Mouse (Mus musculus) brain, embryonic 14.5 days (tissue): ENCODE results near the gene Psen2. TPM values are rescaled to one million over a fixed set of nuclear protein-coding genes. Genes with fewer than 3 reads are reported as not detected.

Experiments used
- DNase-seq: peaks from one replicate; pipeline ENCODE4 v3.0.0-alpha.2; 2011; ENCODE audit warnings: low read depth
- CTCF ChIP-seq: fragments of 200-500 bp; IDR thresholded peaks from 2 replicates; pipeline ENCODE4 v1.5.1; 2012; ENCODE audit warnings: inconsistent platforms, mild to moderate bottlenecking, moderate library complexity, borderline replicate concordance; ENCODE audit not compliant: insufficient read depth, insufficient read length; ENCODE audit errors: extremely low read depth
- POLR2A ChIP-seq: fragments of 200-500 bp; IDR thresholded peaks from 2 replicates; pipeline ENCODE4 v1.6.1; 2012; ENCODE audit warnings: mild to moderate bottlenecking, inconsistent platforms, borderline replicate concordance; ENCODE audit not compliant: poor library complexity, insufficient read depth, insufficient read length, severe bottlenecking; ENCODE audit errors: extremely low read depth
- polyA plus RNA-seq: library from polyadenylated mRNA; depleted of rRNA; stranded (reverse); fragments of >200 nt; gene quantifications from 2 replicates; pipeline ENCODE4 v1.2.3, GENCODE M21; 2012

The Psen2 gene
- polyA plus RNA-seq, 1 experiment, result 17.9 TPM

DNA sequence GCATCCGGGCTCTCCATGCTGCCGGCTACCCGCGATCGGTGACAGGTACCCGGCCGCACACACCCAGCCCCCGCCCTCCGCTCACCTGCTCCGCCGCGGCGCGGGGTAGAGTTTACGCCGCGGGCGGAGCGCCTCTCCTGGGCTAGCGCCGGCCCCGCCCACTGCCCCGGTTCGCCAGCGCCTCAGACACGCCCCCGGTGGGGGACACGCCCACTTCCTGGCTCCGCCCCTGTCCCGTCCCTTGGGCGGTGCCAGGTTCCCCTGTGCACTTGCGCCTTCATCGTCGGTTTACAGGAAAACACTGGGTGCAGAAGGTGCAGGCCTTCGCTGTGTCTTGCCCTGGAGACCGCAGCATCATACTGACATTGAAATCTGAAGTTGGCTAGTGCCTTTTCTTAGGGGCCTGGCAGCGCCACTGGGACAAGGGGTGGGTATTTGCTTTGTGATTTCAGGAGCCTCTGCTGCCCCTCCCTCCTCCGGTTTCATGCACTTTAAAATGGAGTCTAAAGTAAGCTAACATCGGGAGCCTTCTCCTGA, 7.0 kb downstream of the Psen2 start:
- TF ChIP-seq CTCF (no peak), POLR2A (peak; percentile 30; the same call in 1 of the 2 replicates)
- DNase-seq, result peak; percentile 95

DNA sequence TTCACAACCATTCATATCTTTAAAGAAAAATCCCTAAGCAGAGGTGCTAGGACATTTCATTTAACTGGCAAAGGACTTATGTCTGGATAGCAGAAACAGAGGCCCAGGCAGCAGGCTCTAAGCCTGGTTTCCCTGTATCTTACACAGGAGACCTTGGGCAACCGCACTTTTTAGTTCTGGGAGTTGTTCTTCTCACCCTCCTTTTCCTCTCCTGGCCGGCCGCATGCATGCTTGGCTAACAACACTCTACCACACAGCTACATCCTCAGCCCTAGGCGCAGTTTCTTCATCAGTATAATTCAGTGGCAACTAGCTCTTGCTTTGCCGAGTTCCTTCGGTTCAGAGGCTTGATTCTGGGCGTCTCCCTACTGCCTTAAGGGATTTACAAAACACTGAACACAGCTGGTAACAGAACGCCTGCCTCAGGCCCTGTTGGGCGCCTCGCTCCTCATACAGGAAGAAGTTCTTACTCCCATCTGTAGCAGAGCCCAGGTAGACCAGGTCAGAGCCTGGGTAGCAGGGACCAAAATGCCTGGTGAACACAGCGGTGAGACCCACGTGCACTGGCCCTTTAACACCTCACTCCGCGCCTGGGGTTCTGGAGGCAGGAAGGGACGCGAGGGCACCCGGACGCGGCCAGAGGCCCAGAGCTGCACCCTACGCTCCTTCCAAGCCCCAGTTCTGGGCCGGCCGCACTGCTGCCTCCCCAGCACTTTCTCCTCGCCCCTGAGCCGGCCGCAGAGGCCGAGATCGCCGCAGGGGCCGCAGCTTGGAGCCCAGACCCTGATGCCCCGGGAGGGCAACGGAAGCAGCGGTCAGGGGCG, 7.7 kb downstream of the Psen2 start:
- TF ChIP-seq POLR2A, result no peak
- no peak for TF ChIP-seq CTCF
- peak; percentile 35 for DNase-seq

DNA sequence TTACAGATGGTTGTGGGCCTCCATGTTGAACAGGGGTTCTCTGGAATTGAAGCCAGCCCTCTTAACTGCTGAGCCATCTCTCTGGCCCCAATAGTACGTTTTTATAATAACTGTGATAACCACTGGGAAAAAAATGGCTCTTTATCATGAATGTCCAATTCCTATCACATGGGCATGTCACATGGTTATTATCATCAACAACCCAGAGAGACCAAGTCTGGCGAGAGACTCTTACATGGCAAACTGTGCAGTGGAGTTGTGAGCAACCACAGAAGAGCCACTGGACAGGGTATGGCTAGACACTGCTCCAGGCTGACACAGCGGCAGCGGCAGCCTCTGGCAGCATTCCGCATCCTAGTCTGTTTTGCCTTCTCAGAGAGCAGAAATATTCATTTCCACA, 8.9 kb downstream of the Psen2 start:
- TF ChIP-seq CTCF (no peak), POLR2A (no peak)
- no peak for DNase-seq

DNA sequence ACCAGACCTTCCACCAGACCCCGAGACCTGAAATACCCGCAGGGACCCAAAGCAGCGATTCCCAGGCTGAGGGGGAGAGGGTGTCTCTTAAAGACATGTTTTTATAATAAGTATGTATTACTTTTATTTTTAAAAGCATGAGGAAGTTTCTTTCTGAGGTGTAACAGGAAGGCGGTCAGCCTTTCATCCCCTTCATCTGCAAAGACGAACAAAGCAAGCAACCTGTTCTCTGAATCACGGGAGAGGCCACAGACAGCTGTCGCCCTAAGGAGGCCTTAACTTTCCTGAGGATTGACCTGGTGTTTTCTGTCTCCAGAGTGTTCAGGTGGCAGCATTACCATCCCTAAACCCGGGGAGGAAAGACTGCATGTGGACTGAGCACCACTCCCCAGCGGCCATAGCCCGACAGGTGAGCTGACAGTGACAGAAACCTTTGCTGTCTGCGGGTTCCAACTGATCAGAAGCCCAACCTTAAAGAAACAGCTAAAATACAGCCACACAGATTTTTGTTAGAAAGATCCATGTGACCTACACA, 10.5 kb downstream of the Psen2 start:
- TF ChIP-seq POLR2A (no peak), CTCF (no peak)
- DNase-seq, result no peak

DNA sequence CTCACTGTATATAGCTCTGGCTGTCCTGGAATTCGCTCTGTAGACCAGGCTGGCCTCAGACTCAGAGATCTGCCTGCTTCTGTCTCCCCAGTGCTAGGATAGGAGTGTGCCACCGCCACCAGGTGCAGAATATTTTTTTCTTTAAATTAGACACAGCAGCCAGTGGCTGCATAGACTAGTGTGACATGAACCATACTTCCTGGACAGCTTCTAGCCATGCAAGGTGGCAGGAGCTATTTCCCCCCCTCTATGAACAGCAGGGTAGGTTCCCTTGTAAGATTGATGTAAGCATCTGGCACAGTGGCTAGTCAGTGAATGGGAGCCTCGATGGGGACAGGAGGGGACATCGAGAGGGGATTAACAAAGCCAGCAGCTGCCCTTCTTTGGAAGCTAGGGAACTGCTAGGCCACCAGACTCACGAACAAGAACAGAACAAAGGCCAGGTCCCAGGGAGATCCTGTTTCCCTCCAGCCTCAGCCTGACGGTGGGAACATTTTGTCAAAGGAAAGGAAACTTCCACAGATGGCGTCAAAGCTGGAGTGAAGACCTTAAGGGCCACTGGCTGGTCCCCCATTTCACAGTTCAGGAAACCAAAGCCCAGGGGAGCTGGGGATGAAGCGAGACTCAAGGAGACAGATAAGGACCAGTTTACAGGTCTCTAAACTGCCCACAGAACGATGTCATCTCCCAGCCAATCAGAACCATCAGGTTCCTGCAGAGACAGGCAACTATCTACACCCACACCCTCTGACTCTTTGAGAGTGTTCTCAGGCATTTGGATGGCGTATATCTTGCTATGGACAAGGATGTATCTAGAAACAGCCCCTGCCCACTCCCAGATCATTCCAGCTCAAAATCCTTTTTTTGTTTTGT, 11.8 kb downstream of the Psen2 start:
- TF ChIP-seq POLR2A, result no peak
- TF ChIP-seq CTCF, result no peak
- DNase-seq, result peak; percentile 12

DNA sequence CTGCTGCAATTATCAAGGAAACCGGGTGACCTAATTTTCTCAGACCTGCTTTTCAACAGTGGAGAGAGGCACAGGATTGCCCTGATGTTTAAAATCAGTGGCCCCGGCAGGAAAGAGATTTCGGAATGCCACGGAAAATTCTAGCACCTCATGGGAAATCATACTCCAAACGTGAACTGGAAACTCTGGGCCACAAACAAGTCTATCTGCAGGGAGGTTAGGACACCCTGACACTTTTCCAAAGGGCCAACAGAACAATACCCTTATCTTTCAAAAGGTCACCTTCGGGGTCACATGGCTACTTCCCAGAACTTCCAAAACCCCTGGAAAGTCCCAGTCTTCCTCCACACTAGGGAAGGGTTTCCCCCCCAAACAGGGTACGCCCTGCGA, 12.8 kb downstream of the Psen2 start:
- TF ChIP-seq POLR2A (no peak), CTCF (no peak)
- no peak for DNase-seq

DNA sequence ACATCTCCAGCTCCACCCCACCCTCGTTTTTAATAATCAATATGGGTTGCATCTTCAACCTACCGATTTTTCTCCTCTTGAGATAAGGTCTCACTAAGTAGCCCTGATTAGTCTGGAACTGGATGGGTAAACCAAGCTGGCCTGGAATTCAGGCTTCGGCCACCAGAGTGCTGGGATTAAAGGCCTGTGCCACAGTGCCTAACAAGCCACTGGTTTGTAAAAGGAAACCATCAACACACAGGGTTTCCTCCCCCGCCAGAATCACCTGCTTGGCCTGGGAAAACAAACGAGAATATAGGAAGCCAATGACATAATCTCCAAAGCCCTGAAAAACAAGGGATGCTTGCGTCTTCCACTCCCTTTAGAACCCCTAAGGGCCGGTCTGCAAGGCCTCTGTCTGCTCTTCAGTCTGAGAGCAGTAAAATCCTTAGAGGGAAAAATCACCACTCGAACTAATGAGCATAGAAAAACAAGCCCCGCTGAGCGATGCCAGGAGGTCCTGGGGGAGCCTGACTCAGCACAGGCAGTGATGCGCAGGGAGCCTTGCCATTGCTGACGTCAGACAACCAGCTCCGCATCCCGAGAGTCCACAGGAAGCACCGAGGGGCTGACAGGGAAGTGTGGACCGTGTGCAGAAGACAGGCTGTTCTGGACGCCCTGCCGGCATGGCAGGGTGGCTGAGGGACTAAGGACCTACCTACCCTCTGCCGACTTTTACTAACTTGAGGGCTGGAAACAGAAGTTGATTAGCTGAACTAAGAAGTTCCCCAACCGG, 13.4 kb downstream of the Psen2 start:
- no peak for TF ChIP-seq CTCF
- TF ChIP-seq POLR2A, result no peak
- DNase-seq, result peak; percentile 78

DNA sequence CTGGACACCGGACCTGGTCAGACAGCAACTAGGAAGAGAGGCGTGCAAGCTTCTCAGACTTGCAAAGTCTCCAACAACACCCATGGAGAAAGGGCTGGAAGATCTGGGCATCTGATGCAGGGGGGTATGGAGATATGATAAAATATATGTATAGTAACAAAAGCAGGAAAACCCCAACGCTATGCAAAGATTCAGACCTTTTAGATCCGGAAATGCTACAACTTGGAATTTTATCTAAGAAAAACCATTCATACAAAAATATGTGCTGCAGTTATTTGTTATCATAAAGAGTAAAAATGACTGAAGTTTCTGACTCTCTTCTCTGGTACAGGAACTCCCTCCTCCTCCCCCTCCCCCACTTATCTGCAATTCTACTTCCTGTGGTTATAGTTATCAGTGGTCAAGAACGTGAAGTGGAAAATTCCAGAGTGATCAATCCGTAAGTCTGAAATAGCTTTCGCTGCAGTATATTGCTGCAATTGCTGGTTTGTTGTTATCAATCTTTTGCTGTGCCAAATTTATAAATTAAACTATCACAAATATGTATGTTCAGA, 14.6 kb downstream of the Psen2 start:
- no peak for TF ChIP-seq POLR2A
- TF ChIP-seq CTCF, result no peak
- DNase-seq, result no peak

DNA sequence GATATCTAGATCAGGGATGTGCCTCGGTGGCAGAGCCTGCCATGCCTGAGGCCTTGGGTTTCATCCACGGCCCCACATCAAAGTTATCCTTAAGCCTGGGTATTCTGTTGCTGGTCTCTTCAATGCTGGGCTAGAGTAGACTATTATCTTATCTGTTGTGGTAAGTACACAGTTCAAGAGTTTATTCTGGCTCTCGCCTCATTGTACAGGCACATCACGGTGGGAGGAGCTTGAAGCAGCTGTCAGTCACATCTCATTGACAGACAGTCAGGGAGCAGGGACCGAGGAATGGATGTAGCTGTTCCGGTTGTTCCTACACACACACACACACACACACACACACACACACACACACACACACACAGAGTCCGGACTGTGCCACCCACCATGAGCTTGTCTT, 15.3 kb downstream of the Psen2 start:
- TF ChIP-seq CTCF, result no peak
- no peak for TF ChIP-seq POLR2A
- no peak for DNase-seq

DNA sequence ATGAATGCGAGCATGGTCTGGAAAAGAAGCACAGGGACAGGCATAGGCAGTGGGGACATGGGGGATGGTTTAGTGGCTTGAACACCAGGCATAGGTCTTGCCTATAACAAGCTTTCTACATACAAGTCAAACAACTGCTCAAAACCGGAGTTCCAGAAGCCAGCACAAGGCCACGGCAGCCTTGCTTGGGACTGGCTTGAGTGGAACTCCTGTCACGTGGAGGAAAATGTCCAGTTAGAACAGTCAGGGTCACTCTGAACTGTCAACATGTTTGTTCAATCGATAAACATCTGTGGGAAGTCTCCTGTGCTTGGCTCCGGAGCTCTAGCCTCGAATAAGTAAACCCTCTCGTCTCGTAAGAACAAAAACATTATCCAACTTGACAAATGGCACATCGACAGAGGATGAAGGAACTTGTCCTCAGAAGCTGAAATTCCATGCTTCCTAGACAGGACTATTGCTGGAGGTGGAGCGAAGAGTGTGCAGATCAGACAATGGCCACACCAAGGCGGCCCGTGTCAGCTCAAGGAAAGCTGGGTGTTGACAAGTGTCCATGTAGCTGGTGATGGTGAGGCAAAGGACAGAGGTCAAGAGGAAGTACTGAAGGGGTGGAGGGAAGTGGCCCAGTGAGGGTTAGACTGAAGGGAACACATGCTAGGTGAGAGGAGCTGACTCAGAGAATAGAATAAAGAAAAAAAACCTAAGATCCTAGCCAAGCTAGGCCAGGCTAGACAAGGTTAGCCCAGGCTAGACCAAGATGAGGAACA, 17.3 kb downstream of the Psen2 start:
- TF ChIP-seq POLR2A (no peak), CTCF (no peak)
- no peak for DNase-seq
